Mouse (Mus musculus) C2C12 (cell line): Measurements from ENCODE around the gene Diexf. TPM values are rescaled to one million over a fixed set of nuclear protein-coding genes. Genes with fewer than 3 reads are reported as not detected.

Experiments
- H3K27me3 ChIP-seq: one replicate; pipeline ENCODE4 v1.6.1; 2011; ENCODE audit not compliant: control insufficient read depth, insufficient read depth, insufficient read length
- H3K36me3 ChIP-seq: one replicate; pipeline ENCODE4 v1.6.1; 2011; ENCODE audit not compliant: control insufficient read depth, insufficient read depth
- H3K4me3 ChIP-seq: one replicate; pipeline ENCODE4 v1.5.1; 2011; ENCODE audit warnings: mild to moderate bottlenecking, control low read depth; ENCODE audit not compliant: poor library complexity, insufficient read depth, severe bottlenecking
- H3K79me2 ChIP-seq: one replicate; pipeline ENCODE4 v1.6.1; 2011; ENCODE audit not compliant: control insufficient read depth, insufficient read depth
- H3K79me3 ChIP-seq: one replicate; pipeline ENCODE4 v1.6.1; 2011; ENCODE audit warnings: low read depth, control low read depth
- H3ac ChIP-seq: one replicate; pipeline ENCODE3; 2011; ENCODE audit warnings: low read depth; ENCODE audit not compliant: control insufficient read depth, insufficient read length
- CEBPB ChIP-seq: IDR thresholded peaks from one replicate; pipeline ENCODE4 v1.6.1; 2011; ENCODE audit warnings: low read depth, mild to moderate bottlenecking, control low read depth, moderate library complexity
- CTCF ChIP-seq: IDR thresholded peaks from one replicate; pipeline ENCODE4 v1.5.1; 2011; ENCODE audit not compliant: control insufficient read depth, insufficient read depth, insufficient read length
- FOSL1 ChIP-seq: IDR thresholded peaks from one replicate; pipeline ENCODE4 v1.8.0; 2011; ENCODE audit warnings: mild to moderate bottlenecking, low read length; ENCODE audit not compliant: poor library complexity, insufficient read depth, severe bottlenecking
- MAX ChIP-seq: IDR thresholded peaks from one replicate; pipeline ENCODE4 v1.6.1; 2011; ENCODE audit warnings: mild to moderate bottlenecking, control low read depth
- MYOD1 ChIP-seq: IDR thresholded peaks from one replicate; pipeline ENCODE4 v1.6.1; 2011; ENCODE audit warnings: low read depth; ENCODE audit not compliant: control insufficient read depth, insufficient read length
- MYOG ChIP-seq: IDR thresholded peaks from one replicate; pipeline ENCODE4 v1.6.1; 2011; ENCODE audit not compliant: control insufficient read depth, insufficient read length; ENCODE audit errors: extremely low read depth
- USF1 ChIP-seq: IDR thresholded peaks from one replicate; pipeline ENCODE4 v1.6.1; 2011; ENCODE audit warnings: low read depth, mild to moderate bottlenecking, control low read depth, moderate library complexity
- polyA plus RNA-seq: library from polyadenylated mRNA; unstranded; fragments of >200 nt; fragmentation: generic; extraction: Trizol; gene quantifications from one replicate; pipeline ENCODE4 v1.2.1, GENCODE M21; 2012; ENCODE audit warnings: missing spikeins

Gene Diexf
- polyA plus RNA-seq, 1 experiment: 10.6 TPM

GRCm38 (mm10) chr1:193156316-193157110, 26.4 kb upstream of the Diexf start:
- Histone ChIP-seq H3K79me2 (no peaks in the 10 kb centered on the region), H3K79me3 (no peaks in the 10 kb centered on the region), H3K27me3 (no peaks in the 10 kb centered on the region), H3K4me3 (no peak overlapping the region), H3ac (no peak overlapping the region), H3K36me3 (no peaks in the 10 kb centered on the region)
- no peak for TF ChIP-seq USF1
- no peak for TF ChIP-seq MYOG
- TF ChIP-seq MAX: no peak
- no peak for TF ChIP-seq CEBPB
- TF ChIP-seq CTCF: no peak
- TF ChIP-seq MYOD1: no peak
- no peak for TF ChIP-seq FOSL1

GRCm38 (mm10) chr1:193153561-193153960, 23.5 kb upstream of the Diexf start:
- Histone ChIP-seq H3K79me2 (no peaks in the 10 kb centered on the region), H3K4me3 (no peak overlapping the region), H3K27me3 (peaks cover 8% of the 10 kb centered on the region), H3K79me3 (no peaks in the 10 kb centered on the region), H3K36me3 (no peaks in the 10 kb centered on the region), H3ac (no peak overlapping the region)
- TF ChIP-seq CTCF (no peak), USF1 (no peak), MYOD1 (no peak), MYOG (no peak), MAX (no peak), FOSL1 (no peak), CEBPB (no peak)

- H3K4me3 ChIP-seq: no peak within 1 kb of the TSS
- H3K79me3 ChIP-seq: no peaks in the 10 kb centered on the region
- H3K36me3 ChIP-seq: no peaks in the 10 kb centered on the region
- H3K27me3 ChIP-seq: peaks cover 12% of the 10 kb centered on the region
- H3ac ChIP-seq: no peak within 1 kb of the TSS
- TF ChIP-seq MYOG: no peak
- no peaks in the 10 kb centered on the region for H3K79me2 ChIP-seq
These were observed 22.8 kb upstream of the Diexf start, which contains the start of gene Irf6 for GRCm38 (mm10) chr1:193152872-193153271. Gene Irf6 (plus strand): TSS chr1:193153111.

GRCm38 (mm10) chr1:193151134-193151533, 21.1 kb upstream of the Diexf start:
- H3ac ChIP-seq: no peak overlapping the region
- H3K36me3 ChIP-seq: no peaks in the 10 kb centered on the region
- H3K79me3 ChIP-seq: no peaks in the 10 kb centered on the region
- H3K27me3 ChIP-seq: peaks cover 12% of the 10 kb centered on the region
- H3K79me2 ChIP-seq: no peaks in the 10 kb centered on the region
- no peak for TF ChIP-seq CTCF
- TF ChIP-seq MYOG: no peak
- no peak for TF ChIP-seq USF1
- TF ChIP-seq CEBPB: no peak
- H3K4me3 ChIP-seq: no peak overlapping the region

GRCm38 (mm10) chr1:193149231-193149630, 19.2 kb upstream of the Diexf start:
- Histone ChIP-seq H3K27me3 (peaks cover 22% of the 10 kb centered on the region), H3ac (no peak overlapping the region), H3K36me3 (no peaks in the 10 kb centered on the region), H3K79me2 (no peaks in the 10 kb centered on the region), H3K79me3 (no peaks in the 10 kb centered on the region), H3K4me3 (no peak overlapping the region)
- TF ChIP-seq CTCF (no peak), CEBPB (no peak), USF1 (no peak), MYOD1 (no peak), FOSL1 (no peak), MAX (no peak), MYOG (no peak)

GRCm38 (mm10) chr1:193146416-193146815, 16.3 kb upstream of the Diexf start:
- TF ChIP-seq USF1: no peak
- TF ChIP-seq FOSL1: no peak
- TF ChIP-seq MYOD1: no peak
- TF ChIP-seq MYOG: no peak
- no peaks in the 10 kb centered on the region for H3K79me3 ChIP-seq

More at GRCm38 (mm10) chr1:193146416-193146815, 16.3 kb upstream of the Diexf start:
- Histone ChIP-seq H3K4me3 (no peak overlapping the region), H3ac (no peak overlapping the region), H3K79me2 (no peaks in the 10 kb centered on the region), H3K36me3 (no peaks in the 10 kb centered on the region), H3K27me3 (peaks cover 28% of the 10 kb centered on the region)
